ENCODE assay signal across 32 mouse cellular contexts in the genomic region with DNA sequence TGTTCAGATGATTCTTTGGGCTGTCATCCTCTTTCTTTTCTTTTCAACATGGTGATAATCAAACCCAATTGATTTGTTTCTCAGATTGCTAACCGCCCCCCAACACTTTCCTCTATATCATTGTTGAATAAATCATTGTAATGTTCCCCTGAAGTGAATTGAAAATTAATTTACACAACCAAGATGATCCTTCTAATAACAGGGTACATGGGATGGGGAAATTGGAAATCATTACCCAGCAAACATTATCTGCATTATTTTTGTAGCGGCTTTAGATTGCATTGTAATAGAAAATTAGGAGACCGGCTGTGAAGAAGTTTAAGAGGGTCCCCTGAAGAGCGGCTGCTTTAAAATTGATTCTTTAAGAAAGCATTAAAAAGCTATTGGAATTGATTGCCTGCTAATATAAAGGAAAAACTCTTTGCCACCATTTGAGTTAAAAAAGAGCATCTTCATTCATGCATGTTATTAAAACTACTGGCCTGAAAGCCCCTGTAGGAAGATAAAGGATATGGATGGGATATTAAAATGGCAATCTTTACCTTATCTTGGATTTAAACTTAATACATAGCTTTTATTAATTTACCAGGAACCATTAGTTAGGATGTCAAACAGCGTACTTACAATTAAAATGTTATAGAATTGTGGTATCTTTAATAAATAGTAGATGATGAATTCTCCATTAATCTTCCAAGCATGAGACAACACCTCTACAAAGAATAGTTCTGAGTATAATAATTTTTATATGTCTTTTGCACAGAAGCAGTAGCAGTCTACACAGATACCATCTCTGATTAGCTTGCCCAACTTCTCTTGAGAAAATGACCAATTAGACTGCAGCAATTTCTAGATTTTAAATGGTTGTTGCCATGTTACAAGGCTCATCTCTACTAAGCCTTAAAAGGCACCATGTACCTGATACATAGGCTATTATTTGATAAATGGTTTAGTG.
DNase-seq lines count a peak whose midpoint lies in the region; ATAC-seq and TF ChIP-seq lines count a peak whose summit lies in the region.
"Had no signal": no experiment of that assay in that cellular context is flagged by ENCODE, and none has a peak within 500 bp of the region (broad histone marks: within the 10 kb centered on the region; RNA-seq: fewer than 3 reads in every experiment).

No protein-coding gene starts in this region.

- H3K4me3 ChIP-seq in hindbrain, embryonic 13.5 days = no peak overlapping the region
- H3K4me3 ChIP-seq in hindbrain, embryonic 10.5 days = no peak overlapping the region
- no peak overlapping the region for H3K4me3 ChIP-seq in neural tube, embryonic 13.5 days
- H3K4me3 ChIP-seq in left cerebral cortex, adult 2 months = no peak overlapping the region
- H3K4me3 ChIP-seq: embryonic facial prominence, embryonic 10.5 days; embryonic facial prominence, embryonic 13.5 days; erythroblast, embryonic 14.5 days; forebrain, embryonic 12.5 days; forebrain, embryonic 15.5 days; heart, adult 2 months; heart, embryonic 10.5 days; heart, embryonic 13.5 days; hindbrain, embryonic 15.5 days had no signal

- ATAC-seq in hindbrain, embryonic 13.5 days (ENCODE audit: low FRiP score) = peak; percentile 59; the same call in 1 of the 2 replicates
- ATAC-seq in neural tube, embryonic 13.5 days (ENCODE audit: low read depth) = peak; percentile 80
- ATAC-seq: forebrain, embryonic 15.5 days; inflammation-experienced regulatory T-cells, adult 6 months; intestine, embryonic 16.5 days; Patski had no signal

- TF ChIP-seq POLR2A in brain, embryonic 14.5 days (IDR thresholded peaks at IDR 0.05; ENCODE audit: borderline replicate concordance, extremely low read depth, insufficient read depth, insufficient read length, poor library complexity, severe bottlenecking) = no peak

- no peak for TF ChIP-seq CTCF in brain, embryonic 14.5 days (IDR thresholded peaks at IDR 0.05; ENCODE audit: borderline replicate concordance, extremely low read depth, insufficient read depth, insufficient read length)
- TF ChIP-seq CTCF in left cerebral cortex, adult 2 months (IDR thresholded peaks at IDR 0.05) = no peak

- no peak overlapping the region for H3K27ac ChIP-seq in hindbrain, embryonic 13.5 days
- no peak overlapping the region for H3K27ac ChIP-seq in hindbrain, embryonic 10.5 days
- H3K27ac ChIP-seq in neural tube, embryonic 13.5 days (replicated peaks) = 0 out of 2 replicates have a peak overlapping the region, but pooled peaks have one; percentile 42
- no peak overlapping the region for H3K27ac ChIP-seq in left cerebral cortex, adult 2 months
- H3K27ac ChIP-seq: embryonic facial prominence, embryonic 10.5 days; embryonic facial prominence, embryonic 13.5 days; forebrain, embryonic 12.5 days; forebrain, embryonic 15.5 days; heart, adult 2 months; heart, embryonic 10.5 days; heart, embryonic 13.5 days; hindbrain, embryonic 15.5 days had no signal

- no peaks in the 10 kb centered on the region for H3K27me3 ChIP-seq in hindbrain, embryonic 13.5 days
- no peaks in the 10 kb centered on the region for H3K27me3 ChIP-seq in hindbrain, embryonic 10.5 days (ENCODE audit: insufficient read depth, poor library complexity, severe bottlenecking)
- H3K27me3 ChIP-seq in neural tube, embryonic 13.5 days = no peaks in the 10 kb centered on the region
- H3K27me3 ChIP-seq: CH12.LX; embryonic facial prominence, embryonic 13.5 days; forebrain, embryonic 12.5 days; forebrain, embryonic 15.5 days; heart, embryonic 13.5 days; hindbrain, embryonic 15.5 days; Patski had no signal

- 68% methylated on average over 5 of the region's 5 CpGs for WGBS in hindbrain, embryonic 13.5 days
- 89% methylated on average over 5 of the region's 5 CpGs for WGBS in hindbrain, embryonic 10.5 days
- 60% methylated on average over 5 of the region's 5 CpGs for WGBS in neural tube, embryonic 13.5 days

- no peak overlapping the region for H3K9ac ChIP-seq in hindbrain, embryonic 13.5 days
- H3K9ac ChIP-seq in neural tube, embryonic 13.5 days = no peak overlapping the region
- H3K9ac ChIP-seq: embryonic facial prominence, embryonic 13.5 days; forebrain, embryonic 12.5 days; forebrain, embryonic 15.5 days; heart, embryonic 13.5 days; hindbrain, embryonic 15.5 days had no signal

- H3K4me2 ChIP-seq in hindbrain, embryonic 13.5 days = no peak overlapping the region
- no peak overlapping the region for H3K4me2 ChIP-seq in neural tube, embryonic 13.5 days
- H3K4me2 ChIP-seq: embryonic facial prominence, embryonic 13.5 days; forebrain, embryonic 12.5 days; forebrain, embryonic 15.5 days; heart, embryonic 13.5 days; hindbrain, embryonic 15.5 days had no signal

- no peaks in the 10 kb centered on the region for H3K9me3 ChIP-seq in hindbrain, embryonic 13.5 days
- no peaks in the 10 kb centered on the region for H3K9me3 ChIP-seq in hindbrain, embryonic 10.5 days
- H3K9me3 ChIP-seq in neural tube, embryonic 13.5 days = no peaks in the 10 kb centered on the region
- H3K9me3 ChIP-seq: embryonic facial prominence, embryonic 10.5 days; embryonic facial prominence, embryonic 13.5 days; forebrain, embryonic 12.5 days; forebrain, embryonic 15.5 days; G1E; heart, embryonic 10.5 days; heart, embryonic 13.5 days; hindbrain, embryonic 15.5 days had no signal

- intact Hi-C loops in left cerebral cortex, adult 2 months (cut with DNase I) = no loop called here

- no peaks in the 10 kb centered on the region for H3K4me1 ChIP-seq in hindbrain, embryonic 13.5 days (replicated peaks)
- no peaks in the 10 kb centered on the region for H3K4me1 ChIP-seq in hindbrain, embryonic 10.5 days (replicated peaks)
- no peaks in the 10 kb centered on the region for H3K4me1 ChIP-seq in neural tube, embryonic 13.5 days (replicated peaks)
- H3K4me1 ChIP-seq: embryonic facial prominence, embryonic 10.5 days; embryonic facial prominence, embryonic 13.5 days; forebrain, embryonic 12.5 days; forebrain, embryonic 15.5 days; heart, embryonic 10.5 days; heart, embryonic 13.5 days; hindbrain, embryonic 15.5 days had no signal

- no peaks in the 10 kb centered on the region for H3K36me3 ChIP-seq in hindbrain, embryonic 13.5 days
- no peaks in the 10 kb centered on the region for H3K36me3 ChIP-seq in hindbrain, embryonic 10.5 days
- no peaks in the 10 kb centered on the region for H3K36me3 ChIP-seq in neural tube, embryonic 13.5 days
- H3K36me3 ChIP-seq: embryonic facial prominence, embryonic 10.5 days; embryonic facial prominence, embryonic 13.5 days; forebrain, embryonic 12.5 days; forebrain, embryonic 15.5 days; G1E; heart, embryonic 10.5 days; heart, embryonic 13.5 days; hindbrain, embryonic 15.5 days had no signal

- DNase-seq in hindbrain, embryonic 10.5 days (ENCODE audit: low spot score) = no peak
- DNase-seq in brain, embryonic 14.5 days (ENCODE audit: low read depth) = peak; percentile 14
- DNase-seq in left cerebral cortex, adult 2 months (ENCODE audit: extremely low spot score in 1 of 2, low spot score in 2 of 2) = no peak
- no peak for DNase-seq in c-Kit-positive CD71-positive TER-119-positive erythroid progenitor cells, embryonic 14.5 days (ENCODE audit: low spot score)
- DNase-seq: adrenal gland, postnatal 10 days; adrenal gland, postnatal 36 days; B cell, adult 2 months; cerebellum, adult 11-12 months; cerebellum, adult 8-10 months; cerebellum, postnatal 10 days; cerebellum, postnatal 36 days; embryo, embryonic 11 days; gastrocnemius, postnatal 10 days; gastrocnemius, postnatal 36 days; heart, adult 2 months; heart, postnatal 14 days; heart, postnatal 4 days had no signal
